Mouse (Mus musculus) urinary bladder, adult 18-20 months (tissue): ENCODE measurements at regions not wholly inside any gene's neighbourhood (a gene's known extent, or its start where the extent isn't known, plus 50 kb on each side); places are given as distances from the start of the nearest gene placed in this dataset.
A peak's percentile ranks its signal among the peaks of the same experiment; 100 is the strongest.

Source experiments
- DNase-seq, 2 experiments: peaks; one replicate each; pipeline ENCODE4 v3.0.0; 2022; ENCODE audit warnings: low spot score in 2 of 2, mixed read lengths in 2 of 2

DNA sequence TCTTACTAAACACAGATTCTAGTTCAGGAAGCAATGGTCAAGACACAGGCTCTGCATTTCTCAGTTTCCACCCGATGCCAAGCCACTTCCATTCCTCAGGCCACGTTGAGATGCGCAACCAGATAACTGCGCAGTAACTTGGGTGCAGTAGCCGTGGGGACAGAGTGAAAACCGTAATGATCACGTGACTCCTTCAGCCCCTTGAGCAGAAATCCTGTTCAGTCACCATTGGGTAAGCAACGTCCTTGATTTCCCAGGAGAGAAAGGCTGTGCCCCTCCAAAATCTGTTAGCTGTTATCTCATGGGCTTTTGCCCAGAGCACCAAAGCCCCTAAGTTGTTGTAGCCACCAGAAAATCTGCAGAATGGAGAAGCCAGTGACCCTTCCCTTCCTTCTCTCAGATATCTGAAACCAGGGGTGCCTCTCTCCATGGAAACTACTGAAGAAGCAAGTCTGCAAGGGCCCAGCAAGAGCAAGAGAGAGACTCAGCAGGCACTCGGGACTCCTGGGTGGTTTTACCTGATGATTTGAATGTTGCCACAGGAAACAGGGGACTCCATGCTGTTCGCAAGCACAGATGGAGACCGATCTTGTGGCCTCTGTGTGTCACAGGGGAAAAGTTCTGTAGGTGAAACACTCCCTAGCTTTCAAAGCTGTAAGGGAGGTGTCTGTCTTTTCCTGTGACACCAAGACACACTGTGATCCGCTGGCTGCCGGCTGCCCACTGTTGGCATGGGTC lies 126.7 kb downstream of the Lmo4 start:
- DNase-seq: no peak

DNA sequence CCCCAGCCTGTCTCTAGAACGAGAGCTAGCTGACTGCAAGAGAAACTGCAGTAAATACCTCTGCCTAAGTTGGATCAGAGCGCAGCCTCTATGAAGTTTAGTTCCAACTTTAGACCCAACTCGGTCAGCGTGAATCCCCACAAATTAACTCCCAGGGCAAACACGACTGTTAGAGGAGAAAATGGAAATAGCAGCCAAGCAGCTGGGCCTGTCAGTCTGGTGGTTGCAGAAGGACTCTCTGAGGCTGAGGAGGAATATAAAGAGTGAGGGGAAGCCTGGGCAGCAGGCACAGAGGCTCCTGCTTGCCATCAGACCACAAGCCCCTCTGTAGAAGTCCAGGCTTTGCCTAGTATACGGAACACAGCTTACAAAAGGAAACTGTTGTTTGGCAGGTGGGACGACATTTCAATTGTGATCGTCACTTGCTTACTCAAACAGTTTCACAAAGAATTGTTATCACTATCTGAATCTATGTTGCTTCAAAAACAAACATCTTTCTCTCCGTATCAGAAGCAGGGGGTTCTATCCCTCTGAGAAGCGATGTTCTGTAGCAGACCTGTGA lies 135.0 kb downstream of the Lmo4 start:
- peak; percentile 28 to 32 for DNase-seq

DNA sequence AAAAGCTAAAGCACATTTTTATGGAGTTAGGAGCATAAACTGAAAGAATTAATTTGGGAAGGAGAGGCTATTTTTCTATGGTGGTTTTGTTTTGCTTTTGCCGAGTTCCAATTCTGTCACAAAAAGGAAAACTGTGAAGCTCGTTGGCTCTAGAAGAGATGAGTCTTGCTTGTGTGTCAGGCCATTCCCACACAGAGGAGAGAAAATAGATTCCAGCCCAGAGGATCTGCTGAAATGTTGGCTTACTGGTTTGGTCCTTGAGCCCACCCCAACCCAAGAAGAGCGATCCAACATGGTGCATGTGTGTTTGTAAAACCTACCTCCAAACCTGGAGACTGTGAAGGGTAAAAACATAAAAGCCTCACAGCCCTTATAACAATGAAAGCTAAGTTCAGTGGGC lies 138.0 kb downstream of the Lmo4 start:
- DNase-seq: no peak

DNA sequence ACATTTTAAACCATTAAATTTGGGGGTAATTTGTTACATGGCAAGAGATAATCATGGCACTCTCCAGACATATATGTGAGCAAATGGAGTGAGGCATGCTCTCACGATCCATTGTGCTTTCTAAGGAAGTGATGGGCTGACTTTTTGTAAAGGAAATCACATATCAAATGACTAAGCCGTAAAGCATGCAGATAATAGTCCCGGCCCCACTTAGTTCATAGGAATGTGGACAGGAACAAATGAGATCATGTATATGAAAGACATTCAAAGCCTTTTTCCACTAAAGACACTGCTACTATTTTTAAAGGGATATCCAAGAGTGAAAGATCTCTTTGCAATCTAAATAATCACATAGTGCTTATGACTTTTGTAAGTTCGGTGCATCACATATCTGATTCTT lies 146.9 kb downstream of the Lmo4 start:
- DNase-seq: no peak

DNA sequence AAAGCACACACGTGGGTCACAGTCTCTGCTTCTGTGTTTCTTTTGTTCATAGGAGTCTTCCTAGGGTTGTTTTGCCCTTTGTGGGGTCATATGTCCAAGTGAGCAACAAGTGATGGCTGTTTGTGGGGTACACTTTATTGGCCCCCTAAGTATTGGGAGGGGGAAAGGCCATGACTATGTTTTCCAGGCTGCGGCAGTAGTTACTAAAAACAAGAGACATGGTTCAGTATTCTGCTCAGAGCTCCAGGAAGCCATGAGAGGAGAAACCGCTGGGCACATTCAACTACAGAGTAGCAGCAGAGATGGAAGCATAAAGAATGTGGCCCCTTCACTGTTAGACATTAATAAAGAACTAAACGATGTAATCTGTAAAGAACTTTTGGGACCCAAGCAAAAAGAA lies 154.7 kb downstream of the Lmo4 start:
- DNase-seq: no peak

DNA sequence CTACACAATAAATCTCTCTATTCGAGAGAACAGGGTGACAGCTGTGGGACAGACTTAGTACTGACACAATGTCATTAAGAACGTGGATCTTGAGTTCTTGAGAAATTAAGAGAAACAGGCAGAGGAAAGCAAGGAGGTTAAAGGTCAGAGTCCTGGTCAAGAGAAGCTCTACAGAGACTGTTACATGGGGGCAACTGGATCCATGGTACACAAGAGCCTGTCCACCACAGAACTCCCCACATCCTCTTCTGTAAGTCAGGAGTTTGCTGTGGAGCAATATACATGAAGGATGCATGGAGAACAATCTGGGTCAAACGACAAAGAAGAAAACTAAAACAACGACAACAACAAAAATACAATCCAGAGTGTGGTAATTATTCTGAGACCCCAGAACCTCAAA lies 155.8 kb downstream of the Lmo4 start:
- DNase-seq: no peak

DNA sequence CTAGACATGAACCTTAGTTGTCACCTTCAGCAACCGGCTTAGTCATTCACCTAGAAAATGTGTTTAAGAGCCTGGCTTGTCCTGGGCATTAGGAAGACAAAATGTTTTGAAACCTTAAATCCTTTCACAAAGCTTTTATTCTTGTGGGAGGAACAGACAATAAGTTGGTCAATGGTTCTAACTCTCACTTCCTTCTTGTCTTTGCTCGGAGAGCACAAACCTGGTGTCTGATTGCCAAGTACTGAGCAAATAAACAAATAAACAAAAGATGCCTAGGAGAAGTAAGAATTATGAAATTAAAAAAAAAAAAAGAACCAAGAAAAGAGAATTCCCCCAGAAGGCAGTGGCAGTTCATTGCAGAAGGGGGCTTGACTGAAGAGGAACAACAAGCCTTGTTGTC lies 160.7 kb downstream of the Lmo4 start:
- no peak for DNase-seq

DNA sequence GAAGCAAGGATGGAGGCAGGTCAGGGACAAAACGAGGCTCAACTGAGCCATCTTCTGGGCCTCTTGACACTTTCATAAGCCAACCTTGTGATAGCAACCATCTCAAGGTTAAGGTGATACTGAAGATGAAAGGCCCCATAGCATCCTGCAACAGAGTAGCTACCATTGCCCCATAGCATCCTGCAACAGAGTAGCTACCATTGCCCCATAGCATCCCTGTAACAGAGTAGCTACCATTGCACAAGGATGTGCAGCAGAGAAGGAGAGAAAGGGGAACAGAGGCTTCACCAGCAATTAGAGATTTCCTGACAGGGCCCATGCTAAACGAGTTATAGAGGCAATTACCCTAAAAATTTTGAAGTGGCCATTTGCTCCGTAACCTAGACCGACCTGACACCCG lies 163.2 kb downstream of the Lmo4 start:
- DNase-seq: no peak

DNA sequence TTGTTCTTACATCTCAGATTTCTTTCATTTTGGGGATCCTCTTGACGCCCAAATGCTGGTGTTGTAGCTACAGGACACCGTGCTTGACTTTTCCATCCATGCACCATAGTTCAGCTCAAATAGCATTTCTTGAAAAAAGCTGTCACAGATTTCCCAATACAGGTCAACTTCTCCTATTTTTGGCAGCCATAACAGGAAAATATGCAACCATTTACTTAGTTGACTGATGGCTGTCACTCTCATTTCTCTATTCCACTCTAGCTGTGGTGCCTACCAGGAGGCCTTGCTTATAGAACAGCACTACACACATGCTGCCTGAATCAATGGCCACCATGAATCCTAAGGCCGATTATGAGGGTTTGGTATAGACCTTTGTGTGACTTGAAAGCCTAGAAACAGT lies 165.5 kb downstream of the Lmo4 start:
- DNase-seq: no peak

DNA sequence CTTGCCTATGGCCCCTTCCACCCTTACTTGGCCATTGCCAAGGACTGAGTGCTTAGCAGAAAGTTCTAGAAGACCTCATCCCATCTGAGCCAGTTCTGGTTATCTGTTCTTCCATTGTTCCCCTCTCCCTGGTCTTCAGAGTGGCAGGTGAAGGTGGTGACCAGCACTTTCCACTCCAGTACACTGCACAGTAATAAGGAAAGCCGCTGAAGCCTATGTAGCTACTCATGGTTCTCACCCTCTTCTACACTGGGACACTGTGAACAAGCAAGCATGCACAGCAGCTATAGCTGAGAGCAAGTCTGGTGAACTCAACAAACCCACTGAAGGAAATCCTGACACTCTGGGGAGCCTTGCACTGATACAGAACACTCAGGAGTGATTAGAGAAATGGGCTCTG lies 175.4 kb downstream of the Lmo4 start:
- DNase-seq: no peak

DNA sequence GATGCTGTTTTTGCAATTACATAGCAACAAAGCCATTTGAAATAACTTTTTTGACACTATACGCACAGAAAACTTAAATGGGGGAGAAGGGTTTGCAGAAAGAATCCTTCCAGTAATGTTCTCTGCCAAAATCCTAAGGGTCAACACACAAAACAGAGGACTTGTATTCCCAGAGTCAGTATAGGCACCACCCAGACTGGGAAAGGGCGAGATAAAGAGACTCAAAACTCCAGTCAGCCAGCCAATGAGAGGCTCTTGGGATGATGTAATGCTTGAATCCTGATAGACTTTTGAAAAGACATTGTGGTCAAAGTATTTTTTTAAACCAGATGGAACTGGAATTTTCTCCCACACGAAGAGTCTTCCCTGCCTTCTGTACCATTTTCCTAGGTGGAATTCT lies 175.9 kb downstream of the Lmo4 start:
- no peak for DNase-seq

DNA sequence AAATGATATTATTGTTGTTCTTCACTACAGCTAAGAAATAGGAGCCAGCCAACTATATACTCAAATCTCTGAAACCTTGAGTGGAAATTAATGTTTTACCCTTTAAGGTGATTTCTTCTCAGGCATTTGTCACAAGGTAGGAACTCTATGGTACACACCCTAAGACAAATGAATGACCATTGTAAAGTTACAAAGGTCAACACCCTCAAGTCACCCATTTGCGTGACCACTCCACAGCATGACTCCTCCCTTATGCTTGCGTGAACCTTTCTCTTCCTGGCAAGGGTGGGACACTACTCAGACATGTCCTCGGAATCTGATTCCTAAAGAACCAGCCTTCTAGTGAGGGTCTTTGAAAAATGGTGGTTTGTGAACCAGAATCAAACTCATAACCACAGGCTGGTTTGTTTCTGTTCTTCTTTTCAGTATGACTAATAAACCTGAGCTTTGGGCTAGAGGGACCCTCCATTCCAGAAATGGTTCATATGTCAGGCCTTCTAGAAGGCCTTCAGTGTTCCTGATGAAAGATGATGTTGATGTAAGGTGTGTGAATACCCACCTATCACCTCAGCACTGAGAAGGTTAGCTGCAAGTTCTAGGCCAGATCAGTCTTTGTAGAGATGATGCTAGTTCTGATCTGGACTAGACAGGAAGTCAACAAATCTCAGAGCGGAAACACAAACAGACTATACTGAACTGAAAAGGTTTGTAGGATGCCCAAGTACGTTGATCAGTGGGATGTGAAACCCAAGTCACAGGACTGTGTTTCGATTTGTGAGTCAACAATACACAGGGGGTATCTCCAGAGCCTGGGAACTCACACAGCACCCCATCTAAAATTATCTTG lies 177.7 kb downstream of the Lmo4 start:
- no peak for DNase-seq

DNA sequence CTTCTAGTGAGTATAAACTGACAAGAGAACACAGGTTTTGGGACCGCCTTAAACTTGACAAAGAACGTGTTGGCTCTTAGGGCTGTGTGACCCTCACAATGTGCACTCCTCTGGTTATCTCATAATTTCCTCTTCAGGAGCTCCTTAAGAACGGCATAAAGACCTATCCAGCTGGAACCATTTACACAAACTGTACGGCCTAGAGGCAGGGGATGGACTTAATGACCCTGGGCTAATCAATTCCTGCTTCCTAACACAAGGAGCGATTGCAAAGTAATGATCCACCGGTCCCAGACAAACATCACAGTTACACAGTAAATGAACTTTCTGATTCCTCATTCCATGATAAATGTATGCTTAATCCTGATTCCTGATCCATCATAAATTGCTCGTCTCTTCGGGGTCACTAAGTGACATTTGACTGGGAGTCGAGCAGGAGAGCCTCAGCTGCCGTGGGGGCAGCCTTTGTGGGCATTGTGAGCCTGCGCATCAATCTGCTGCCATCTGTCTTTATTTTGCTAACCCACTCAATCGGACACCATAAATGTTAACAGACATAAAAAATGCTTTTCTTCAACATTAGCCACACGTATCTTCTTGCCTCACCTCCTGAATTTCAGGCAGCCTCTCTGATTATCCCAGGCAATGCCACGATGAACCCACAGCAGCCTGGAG lies 179.4 kb downstream of the Lmo4 start:
- DNase-seq: no peak

DNA sequence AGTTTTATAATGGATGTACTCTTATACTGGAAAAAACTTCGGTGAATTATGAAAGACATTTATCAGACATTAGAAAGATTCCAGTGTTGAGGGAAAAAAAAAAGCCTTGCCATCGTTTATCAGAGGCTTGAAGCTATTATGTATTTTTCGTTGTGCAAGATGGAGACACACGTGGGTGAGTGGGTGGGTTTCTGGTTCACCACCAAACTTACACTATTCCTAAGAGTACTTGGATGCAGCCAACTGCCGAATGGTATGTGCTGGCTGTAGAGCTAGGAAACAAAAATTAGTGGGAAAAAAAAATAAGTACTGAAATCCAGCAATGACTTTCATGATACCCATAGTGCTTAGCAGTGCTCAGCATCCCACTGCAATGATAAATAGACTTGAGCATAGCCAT lies 180.8 kb downstream of the Lmo4 start:
- no peak for DNase-seq

DNA sequence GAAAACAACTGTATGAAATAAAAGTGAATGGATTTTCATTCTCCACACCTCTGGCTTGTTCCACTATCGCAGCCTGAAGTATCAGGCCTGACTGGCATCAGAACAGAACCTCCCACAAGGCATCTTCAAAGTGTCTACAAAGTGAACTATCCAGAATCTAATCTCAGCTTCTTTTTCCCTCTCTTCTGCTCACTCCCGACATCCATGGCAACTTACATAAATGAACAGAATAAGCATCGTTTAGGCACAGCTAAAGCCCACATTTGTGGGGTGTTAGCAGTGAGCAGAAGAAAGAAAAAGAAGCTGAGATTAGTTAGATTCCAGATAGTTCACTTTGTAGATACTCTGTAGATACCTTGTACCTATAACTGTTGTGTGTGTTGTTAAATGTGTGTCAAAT lies 182.0 kb downstream of the Lmo4 start:
- no peak for DNase-seq

DNA sequence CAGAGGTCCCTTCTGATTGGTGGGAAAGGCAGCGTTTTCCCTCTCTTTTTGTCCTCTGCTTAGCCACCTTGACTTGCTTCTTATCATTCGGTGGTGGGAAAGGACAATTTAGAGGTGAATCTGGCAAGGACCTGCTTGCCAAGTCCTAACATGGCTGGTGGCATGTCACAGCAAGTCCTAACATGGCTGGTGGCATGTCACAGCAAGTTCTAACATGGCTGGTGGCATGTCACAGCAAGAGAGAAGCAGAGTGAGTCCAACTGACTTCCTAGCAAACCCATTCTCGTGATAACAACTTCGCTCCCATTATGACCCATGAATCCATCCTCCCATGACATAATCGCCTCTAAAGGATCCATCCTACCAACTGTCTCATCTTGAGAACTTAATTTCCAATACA lies 183.1 kb downstream of the Lmo4 start:
- DNase-seq: no peak

DNA sequence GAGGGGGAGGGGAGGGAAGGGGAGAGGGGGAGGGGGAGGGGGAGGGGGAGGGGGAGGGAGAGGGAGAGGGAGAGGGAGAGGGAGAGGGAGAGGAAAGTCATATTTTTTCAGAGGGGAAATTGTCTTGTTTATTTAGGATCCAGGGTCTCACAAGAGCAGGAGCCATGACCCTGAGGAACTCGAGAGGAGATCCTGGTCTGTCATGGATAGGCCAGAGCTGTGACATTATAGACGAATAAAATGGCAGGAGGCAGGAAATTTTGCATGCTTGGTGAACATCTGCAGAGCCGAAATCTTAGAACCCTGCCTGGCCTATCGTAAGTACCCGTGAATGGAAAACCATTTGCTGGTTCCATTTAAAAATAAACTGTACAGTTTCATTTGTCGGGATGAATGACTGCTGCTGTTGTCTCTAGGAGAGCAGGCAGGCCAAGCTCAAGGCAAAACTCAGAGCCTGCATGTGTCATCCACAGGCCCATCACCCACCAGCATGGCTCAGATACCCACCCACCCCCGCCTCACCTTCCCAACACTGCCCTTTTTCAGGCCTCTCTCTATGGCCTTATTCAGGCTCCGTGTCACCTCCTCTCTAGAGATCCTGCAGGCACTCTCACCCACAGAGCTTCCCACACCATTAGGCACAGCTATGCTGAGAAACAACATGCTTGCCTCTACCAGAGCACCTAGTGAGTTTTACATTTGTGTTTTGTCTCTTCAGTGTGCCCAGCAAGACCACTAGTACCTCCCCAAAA lies 184.7 kb downstream of the Lmo4 start:
- DNase-seq: no peak

DNA sequence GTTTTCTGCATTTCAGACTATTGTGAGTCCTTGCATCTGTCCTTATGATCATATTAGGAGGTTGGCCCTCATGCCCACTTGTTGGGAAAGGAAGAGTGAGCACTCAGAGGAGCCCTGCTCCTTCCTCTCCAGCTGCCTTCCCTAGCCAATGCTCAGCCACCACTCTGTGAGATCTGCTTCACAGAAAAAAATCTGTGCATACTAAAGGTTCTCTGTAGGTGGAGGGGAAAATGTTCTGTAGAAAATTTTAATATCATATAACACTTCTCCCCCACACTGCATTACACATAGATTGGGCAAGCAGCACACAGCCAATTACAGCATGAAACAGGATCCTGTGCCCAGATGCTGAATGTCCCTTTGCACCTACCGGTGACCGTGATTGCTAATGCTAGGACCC lies 185.7 kb downstream of the Lmo4 start:
- no peak for DNase-seq

DNA sequence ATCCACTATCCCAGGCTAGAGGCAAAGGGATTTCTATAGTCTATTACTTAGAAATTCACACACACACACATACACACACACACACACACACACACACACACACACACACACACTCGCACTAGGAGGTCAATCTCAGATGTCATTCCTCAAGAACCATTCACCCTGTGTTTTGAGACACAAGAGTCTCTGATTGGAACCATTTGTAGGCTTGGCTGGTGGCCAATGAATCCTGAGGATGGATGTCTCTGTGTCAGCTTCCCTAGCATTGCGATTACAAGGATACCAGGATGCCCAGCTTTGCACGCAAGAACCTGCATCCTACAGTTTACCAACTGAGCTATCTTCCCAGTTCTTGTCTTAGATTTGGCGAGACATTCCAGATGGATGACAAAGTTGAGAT lies 186.5 kb downstream of the Lmo4 start:
- DNase-seq: no peak

DNA sequence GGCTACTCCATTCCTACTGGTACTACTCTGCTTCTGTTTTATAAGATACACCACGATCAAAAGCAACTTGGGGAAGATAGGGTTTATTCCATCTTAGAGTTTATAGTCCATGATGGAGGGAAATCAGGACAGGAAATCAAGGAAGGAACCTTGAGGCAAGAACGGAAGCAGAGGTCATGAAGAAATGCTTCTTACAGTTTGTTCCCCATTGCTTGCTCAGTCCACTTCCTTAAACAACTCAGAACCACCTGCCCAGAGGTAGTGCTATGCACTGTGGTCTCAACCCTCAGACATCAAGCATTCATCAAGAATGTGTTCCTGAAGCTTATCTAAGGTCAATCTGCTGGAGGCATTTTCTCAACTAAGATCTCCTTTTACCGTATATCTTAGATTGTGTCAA lies 189.8 kb downstream of the Lmo4 start:
- no peak for DNase-seq

DNA sequence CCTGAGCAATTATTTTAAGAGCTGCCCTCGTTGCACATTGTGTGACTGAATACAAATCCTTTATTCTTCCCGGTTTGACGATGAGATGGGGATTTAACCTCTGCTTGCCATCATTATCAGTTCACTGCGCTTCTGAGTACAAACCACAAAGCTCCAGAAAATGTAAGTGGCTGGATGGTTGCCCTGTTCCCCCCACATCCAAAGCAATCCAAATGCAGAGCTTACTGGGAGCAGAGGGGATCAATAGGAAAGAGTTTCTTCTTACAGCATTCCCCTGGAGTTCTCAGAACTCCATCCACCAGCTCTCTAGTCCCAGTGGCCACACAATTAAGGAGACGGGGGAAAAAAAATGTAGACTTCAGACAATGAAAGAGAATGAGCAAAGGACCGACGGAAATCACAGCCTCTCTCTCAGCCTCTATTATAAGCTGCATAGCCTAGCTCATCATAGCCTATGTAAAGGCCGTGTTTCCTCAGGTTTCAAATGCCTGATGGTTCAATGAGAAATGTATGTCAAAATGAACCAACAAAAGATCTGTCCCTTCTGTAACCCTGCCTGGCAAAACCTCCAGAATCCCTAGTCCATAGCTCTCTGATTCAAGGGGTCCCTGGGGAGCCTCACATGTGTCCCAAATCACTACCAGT lies 191.4 kb downstream of the Lmo4 start:
- DNase-seq: no peak
